Mouse (Mus musculus): ENCODE results near the gene Cd3eap. TPM values are rescaled to one million over a fixed set of nuclear protein-coding genes. Genes with fewer than 3 reads are reported as not detected.

Gene Cd3eap
- polyA plus RNA-seq, 1 experiment from 2014 or later, result 30.2 TPM

- H3K4me1 ChIP-seq (replicated peaks; ENCODE audit: control insufficient read depth, insufficient read depth, low read length), result peaks cover 29% of the 10 kb centered on the region
- H3K27ac ChIP-seq (ENCODE audit: low read depth, low read length), result no peak overlapping the region
- 2% methylated on average over 11 of the region's 11 CpGs for WGBS
- H3K9ac ChIP-seq (ENCODE audit: low read depth, low read length), result no peak overlapping the region
- H3K9me3 ChIP-seq (ENCODE audit: control insufficient read depth, low read length), result no peaks in the 10 kb centered on the region
- no peak for ATAC-seq (replicated peaks; ENCODE audit: low FRiP score)
- peak overlapping the region; percentile 3; the same call in 1 of the 2 replicates for H3K4me3 ChIP-seq (ENCODE audit: low read depth, low read length)
- peaks cover 22% of the 10 kb centered on the region for H3K27me3 ChIP-seq (replicated peaks; ENCODE audit: control insufficient read depth, insufficient read depth, low read length)
- H3K36me3 ChIP-seq (ENCODE audit: control insufficient read depth, insufficient read depth, low read length), result no peaks in the 10 kb centered on the region
- peak; percentile 72 for DNase-seq (ENCODE audit: low spot score)
- H3K4me2 ChIP-seq, result peak overlapping the region; percentile 24; the same call in 1 of the 2 replicates
Measured at GRCm38 (mm10) chr7:19343210-19343808, 16.0 kb downstream of the Cd3eap start.

GRCm38 (mm10) chr7:19342481-19343027 is 16.7 kb downstream of the Cd3eap start:
- ATAC-seq (replicated peaks; ENCODE audit: low FRiP score), result no peak
- no peak overlapping the region for H3K9ac ChIP-seq (ENCODE audit: low read depth, low read length)

GRCm38 (mm10) chr7:19341761-19342409 is 17.4 kb downstream of the Cd3eap start:
- Histone ChIP-seq H3K27ac (ENCODE audit: low read depth, low read length) (no peak overlapping the region), H3K4me3 (ENCODE audit: low read depth, low read length) (peak overlapping the region; percentile 44), H3K4me2 (peak overlapping the region; percentile 69), H3K36me3 (ENCODE audit: control insufficient read depth, insufficient read depth, low read length) (no peaks in the 10 kb centered on the region), H3K27me3 (replicated peaks; ENCODE audit: control insufficient read depth, insufficient read depth, low read length) (peaks cover 22% of the 10 kb centered on the region), H3K9ac (ENCODE audit: low read depth, low read length) (no peak overlapping the region), H3K9me3 (ENCODE audit: control insufficient read depth, low read length) (no peaks in the 10 kb centered on the region), H3K4me1 (replicated peaks; ENCODE audit: control insufficient read depth, insufficient read depth, low read length) (peaks cover 29% of the 10 kb centered on the region)
- DNase-seq (ENCODE audit: low spot score), result no peak
- 1% methylated on average over 41 of the region's 41 CpGs for WGBS
- ATAC-seq (replicated peaks; ENCODE audit: low FRiP score), result no peak

More at GRCm38 (mm10) chr7:19342481-19343027, 16.7 kb downstream of the Cd3eap start:
- no peaks in the 10 kb centered on the region for H3K36me3 ChIP-seq (ENCODE audit: control insufficient read depth, insufficient read depth, low read length)
- H3K9me3 ChIP-seq (ENCODE audit: control insufficient read depth, low read length), result no peaks in the 10 kb centered on the region
- peak overlapping the region; percentile 44 for H3K4me3 ChIP-seq (ENCODE audit: low read depth, low read length)
- WGBS, result under 1% methylated on average over 27 of the region's 27 CpGs
- H3K27me3 ChIP-seq (replicated peaks; ENCODE audit: control insufficient read depth, insufficient read depth, low read length), result peaks cover 22% of the 10 kb centered on the region
- H3K27ac ChIP-seq (ENCODE audit: low read depth, low read length), result no peak overlapping the region
- peak; percentile 84 for DNase-seq (ENCODE audit: low spot score)
- peaks cover 29% of the 10 kb centered on the region for H3K4me1 ChIP-seq (replicated peaks; ENCODE audit: control insufficient read depth, insufficient read depth, low read length)
- peak overlapping the region; percentile 69 for H3K4me2 ChIP-seq

GRCm38 (mm10) chr7:19341250-19341649 is 18.0 kb downstream of the Cd3eap start:
- no peaks in the 10 kb centered on the region for H3K9me3 ChIP-seq (ENCODE audit: control insufficient read depth, low read length)
- peaks cover 22% of the 10 kb centered on the region for H3K27me3 ChIP-seq (replicated peaks; ENCODE audit: control insufficient read depth, insufficient read depth, low read length)
- 23% methylated on average over 10 of the region's 10 CpGs for WGBS
- no peaks in the 10 kb centered on the region for H3K36me3 ChIP-seq (ENCODE audit: control insufficient read depth, insufficient read depth, low read length)
- no peak overlapping the region for H3K27ac ChIP-seq (ENCODE audit: low read depth, low read length)
- DNase-seq (ENCODE audit: low spot score), result no peak
- H3K4me2 ChIP-seq, result no peak overlapping the region
- no peak for ATAC-seq (replicated peaks; ENCODE audit: low FRiP score)
- no peak overlapping the region for H3K4me3 ChIP-seq (ENCODE audit: low read depth, low read length)
- H3K9ac ChIP-seq (ENCODE audit: low read depth, low read length), result no peak overlapping the region
- peaks cover 29% of the 10 kb centered on the region for H3K4me1 ChIP-seq (replicated peaks; ENCODE audit: control insufficient read depth, insufficient read depth, low read length)

GRCm38 (mm10) chr7:19338596-19338995 is 20.7 kb downstream of the Cd3eap start:
- Histone ChIP-seq H3K36me3 (ENCODE audit: control insufficient read depth, insufficient read depth, low read length) (no peaks in the 10 kb centered on the region), H3K9me3 (ENCODE audit: control insufficient read depth, low read length) (no peaks in the 10 kb centered on the region), H3K4me1 (replicated peaks; ENCODE audit: control insufficient read depth, insufficient read depth, low read length) (peaks cover 13% of the 10 kb centered on the region), H3K4me3 (ENCODE audit: low read depth, low read length) (no peak overlapping the region), H3K27ac (ENCODE audit: low read depth, low read length) (no peak overlapping the region), H3K27me3 (replicated peaks; ENCODE audit: control insufficient read depth, insufficient read depth, low read length) (peaks cover 22% of the 10 kb centered on the region), H3K9ac (ENCODE audit: low read depth, low read length) (no peak overlapping the region), H3K4me2 (no peak overlapping the region)
- DNase-seq (ENCODE audit: low spot score) (no peak), ATAC-seq (replicated peaks; ENCODE audit: low FRiP score) (no peak)
- WGBS, result 64% methylated on average over 7 of the region's 7 CpGs

- WGBS, result 50% methylated on average over 2 of the region's 2 CpGs
- Histone ChIP-seq H3K9ac (ENCODE audit: low read depth, low read length) (no peak overlapping the region), H3K4me1 (replicated peaks; ENCODE audit: control insufficient read depth, insufficient read depth, low read length) (peaks cover 15% of the 10 kb centered on the region), H3K27ac (ENCODE audit: low read depth, low read length) (no peak overlapping the region), H3K9me3 (ENCODE audit: control insufficient read depth, low read length) (no peaks in the 10 kb centered on the region), H3K4me2 (no peak overlapping the region), H3K27me3 (replicated peaks; ENCODE audit: control insufficient read depth, insufficient read depth, low read length) (peaks cover 22% of the 10 kb centered on the region), H3K36me3 (ENCODE audit: control insufficient read depth, insufficient read depth, low read length) (no peaks in the 10 kb centered on the region), H3K4me3 (ENCODE audit: low read depth, low read length) (no peak overlapping the region)
- ATAC-seq (replicated peaks; ENCODE audit: low FRiP score), result no peak
- DNase-seq (ENCODE audit: low spot score), result no peak
Measured at GRCm38 (mm10) chr7:19338060-19338459, 21.2 kb downstream of the Cd3eap start.

GRCm38 (mm10) chr7:19337122-19337521 is 22.2 kb downstream of the Cd3eap start:
- no peaks in the 10 kb centered on the region for H3K36me3 ChIP-seq (ENCODE audit: control insufficient read depth, insufficient read depth, low read length)
- H3K4me1 ChIP-seq (replicated peaks; ENCODE audit: control insufficient read depth, insufficient read depth, low read length), result peaks cover 15% of the 10 kb centered on the region
- ATAC-seq (replicated peaks; ENCODE audit: low FRiP score) (no peak), DNase-seq (ENCODE audit: low spot score) (no peak)
- H3K9ac ChIP-seq (ENCODE audit: low read depth, low read length), result no peak overlapping the region
- no peak overlapping the region for H3K4me2 ChIP-seq
- H3K27ac ChIP-seq (ENCODE audit: low read depth, low read length), result no peak overlapping the region
- 51% methylated on average over 10 of the region's 10 CpGs for WGBS
- no peak overlapping the region for H3K4me3 ChIP-seq (ENCODE audit: low read depth, low read length)
- H3K9me3 ChIP-seq (ENCODE audit: control insufficient read depth, low read length), result no peaks in the 10 kb centered on the region
- peaks cover 17% of the 10 kb centered on the region for H3K27me3 ChIP-seq (replicated peaks; ENCODE audit: control insufficient read depth, insufficient read depth, low read length)

- no peak overlapping the region for H3K27ac ChIP-seq (ENCODE audit: low read depth, low read length)
- no peaks in the 10 kb centered on the region for H3K9me3 ChIP-seq (ENCODE audit: control insufficient read depth, low read length)
- H3K27me3 ChIP-seq (replicated peaks; ENCODE audit: control insufficient read depth, insufficient read depth, low read length), result 0 out of 2 replicates have a peak, but pooled peaks cover 3% of the 10 kb centered on the region
- no peak overlapping the region for H3K9ac ChIP-seq (ENCODE audit: low read depth, low read length)
- no peak for ATAC-seq (replicated peaks; ENCODE audit: low FRiP score)
- WGBS, result 42% methylated on average over 3 of the region's 3 CpGs
- H3K4me3 ChIP-seq (ENCODE audit: low read depth, low read length), result no peak overlapping the region
- no peak overlapping the region for H3K4me2 ChIP-seq
- DNase-seq (ENCODE audit: low spot score), result no peak
- H3K4me1 ChIP-seq (replicated peaks; ENCODE audit: control insufficient read depth, insufficient read depth, low read length), result peaks cover 10% of the 10 kb centered on the region
- H3K36me3 ChIP-seq (ENCODE audit: control insufficient read depth, insufficient read depth, low read length), result no peaks in the 10 kb centered on the region
Measured at GRCm38 (mm10) chr7:19335583-19335982, 23.7 kb downstream of the Cd3eap start.

Measured in liver, embryonic 11.5 days (tissue).